Mouse (Mus musculus): Measurements from ENCODE around the gene Adamts20. TPM values are rescaled to one million over a fixed set of nuclear protein-coding genes. Genes with fewer than 3 reads are reported as not detected.
"Not testable (repeated sequence)": the region's sequence is repeated elsewhere in the genome, so short reads cannot be mapped to it uniquely, and the experiment has no call there.

Adamts20 gene
- 10 to 100 TPM; 11.1 to 14.0 TPM for total RNA-seq (2021)
- long read RNA-seq, full-length matches to known transcripts: 7 of 10 reads
- long read RNA-seq, partial matches to known transcripts: 1 of 10 reads
- long read RNA-seq, other reads (novel, unspliced or antisense): 2 of 10 reads

DNA sequence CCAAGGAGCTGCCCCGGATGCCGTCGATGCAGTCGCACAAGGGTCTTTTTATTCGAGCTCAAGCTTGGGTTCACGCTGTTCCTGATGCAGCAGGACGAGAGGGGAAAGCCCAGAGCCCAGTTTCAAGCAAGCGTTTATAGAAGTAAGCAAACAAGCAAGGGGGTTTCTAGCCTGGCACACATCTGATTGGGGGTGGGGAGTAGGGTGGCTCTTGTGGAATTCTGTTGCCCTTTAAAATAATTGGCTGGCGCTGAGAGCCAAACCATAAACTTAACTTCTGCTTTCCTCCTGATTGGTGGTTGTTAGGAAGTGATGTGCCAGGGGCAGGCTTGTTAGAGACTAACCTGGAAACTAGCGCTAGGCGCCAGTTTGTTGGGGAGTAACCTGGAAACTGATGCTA lies at the start of gene Adamts20:
Adamts20 (minus strand) TSS at position 101 of the 400 bp plus-strand sequence.
- DNase-seq (ENCODE audit: low spot score in 2 of 2): no peak

DNA sequence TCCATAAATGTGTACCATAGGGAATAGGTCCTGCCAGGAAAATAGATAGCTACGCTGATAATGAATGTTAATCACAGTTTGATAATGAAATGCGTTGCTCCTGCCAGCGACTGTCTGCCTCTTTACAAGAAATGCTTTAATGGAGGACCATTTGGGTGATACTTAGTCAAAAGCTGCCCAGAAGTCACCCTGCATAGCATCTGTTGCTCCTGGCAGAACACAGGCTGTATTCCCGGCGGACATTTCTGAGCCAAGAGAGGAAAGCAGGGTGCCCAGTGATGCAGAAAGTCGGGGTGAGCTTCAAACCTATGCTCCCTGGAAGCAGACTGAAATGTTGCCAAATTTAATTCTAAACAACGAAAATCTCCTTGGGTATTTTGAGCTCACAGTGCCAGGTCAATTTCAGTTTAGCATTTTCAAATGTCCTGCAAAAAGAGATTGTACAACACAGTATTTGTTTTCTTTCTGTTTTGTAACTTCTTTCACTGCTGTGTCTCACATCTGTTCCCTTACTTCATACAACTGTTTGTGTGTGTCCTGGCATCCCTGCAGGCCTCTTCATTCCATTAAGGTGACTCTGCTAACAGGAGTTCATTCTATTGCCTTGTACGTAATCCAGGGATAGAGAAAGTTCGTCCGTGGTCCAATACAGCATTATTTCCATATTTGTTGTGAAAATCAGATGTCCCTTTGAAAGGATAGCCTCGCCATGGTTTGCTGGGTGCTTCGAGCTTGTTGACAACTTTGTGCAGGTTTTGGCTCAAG lies 38.4 kb upstream of the Adamts20 start:
- peak in 1 of 2 experiments; percentile 8 for DNase-seq (ENCODE audit: low spot score in 2 of 2)

DNA sequence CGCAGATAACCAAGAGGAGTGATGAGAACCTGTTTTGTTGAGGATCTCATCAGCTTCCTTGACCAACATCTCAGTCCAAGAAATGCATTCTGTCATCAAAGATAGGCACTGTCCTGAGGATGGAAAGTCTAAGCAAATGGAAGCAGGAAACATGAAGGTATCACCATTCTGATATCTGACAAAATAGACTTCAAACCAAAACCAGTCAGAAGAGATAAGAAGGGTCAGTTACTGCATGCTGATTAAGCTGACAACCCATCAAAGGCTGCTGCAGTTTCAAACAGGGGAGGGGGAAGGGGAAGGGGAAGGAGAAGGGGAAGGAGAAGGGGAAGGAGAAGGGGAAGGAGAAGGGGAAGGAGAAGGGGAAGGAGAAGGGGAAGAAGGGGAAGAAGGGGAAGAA lies 34.0 kb upstream of the Adamts20 start:
- DNase-seq (ENCODE audit: low spot score in 2 of 2): no peak

DNA sequence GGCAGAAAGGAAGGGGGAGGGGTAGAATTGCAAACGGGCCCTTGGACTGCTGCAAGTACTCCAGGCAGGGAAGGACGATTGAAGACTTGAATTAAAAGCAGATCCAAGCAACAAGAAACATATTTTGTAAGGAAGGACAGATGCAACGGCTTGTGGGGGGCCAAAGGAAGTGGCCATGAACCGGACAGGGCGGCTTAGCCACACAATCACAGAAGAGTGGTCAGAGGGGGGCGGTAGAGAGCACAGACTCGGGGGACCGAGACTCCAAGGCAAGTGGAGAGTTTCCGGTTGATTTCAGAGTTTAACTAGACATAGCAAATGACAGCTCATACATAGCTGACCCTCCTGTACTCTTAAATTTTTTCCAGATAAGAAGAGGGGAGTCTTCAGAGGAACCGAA lies 30.7 kb upstream of the Adamts20 start:
- no peak for DNase-seq (ENCODE audit: low spot score in 2 of 2)

DNA sequence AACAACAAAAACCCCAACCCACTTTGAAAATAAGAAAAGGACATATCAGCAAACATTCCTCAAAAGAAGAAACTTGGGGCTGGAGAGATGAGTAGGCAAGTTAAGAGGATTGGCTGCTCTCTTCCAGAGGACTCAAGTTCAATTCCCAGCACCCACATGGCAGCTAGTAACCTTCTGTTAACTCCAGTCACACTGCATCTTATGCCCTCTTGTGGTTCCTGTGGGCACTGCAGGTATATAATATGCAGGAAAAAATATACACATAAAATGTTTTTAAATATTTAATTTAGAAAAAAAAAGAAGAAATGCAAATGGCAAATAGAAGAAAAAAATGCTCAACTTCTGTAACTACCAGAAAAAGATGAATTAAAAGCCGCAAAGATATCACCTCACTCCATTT lies 29.2 kb upstream of the Adamts20 start:
- DNase-seq (ENCODE audit: low spot score in 2 of 2): no peak

GRCm38 (mm10) chr15:94489433-94489832 lies 24.2 kb upstream of the Adamts20 start:
- no peak for DNase-seq (ENCODE audit: low spot score in 2 of 2)

DNA sequence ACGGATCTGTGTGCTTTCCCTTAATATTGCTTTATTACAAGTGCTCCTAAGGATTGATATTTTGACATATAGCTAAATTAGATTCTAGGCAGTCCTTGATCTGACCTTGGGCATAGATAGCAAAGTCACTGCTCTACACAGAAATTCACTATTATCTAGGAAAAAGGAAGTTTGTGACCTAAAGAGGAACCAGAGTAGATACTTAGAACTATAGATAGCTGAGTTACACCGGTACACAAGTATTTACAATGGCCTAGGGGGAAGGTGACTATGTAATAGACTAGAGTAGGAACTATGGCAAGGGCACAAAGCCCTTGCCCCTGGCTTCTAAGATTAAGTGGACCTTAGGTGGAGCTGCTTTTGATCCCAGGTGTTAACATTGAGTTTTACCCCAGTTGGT lies 22.8 kb upstream of the Adamts20 start:
- not testable (repeated sequence) for DNase-seq (ENCODE audit: low spot score in 2 of 2)

DNA sequence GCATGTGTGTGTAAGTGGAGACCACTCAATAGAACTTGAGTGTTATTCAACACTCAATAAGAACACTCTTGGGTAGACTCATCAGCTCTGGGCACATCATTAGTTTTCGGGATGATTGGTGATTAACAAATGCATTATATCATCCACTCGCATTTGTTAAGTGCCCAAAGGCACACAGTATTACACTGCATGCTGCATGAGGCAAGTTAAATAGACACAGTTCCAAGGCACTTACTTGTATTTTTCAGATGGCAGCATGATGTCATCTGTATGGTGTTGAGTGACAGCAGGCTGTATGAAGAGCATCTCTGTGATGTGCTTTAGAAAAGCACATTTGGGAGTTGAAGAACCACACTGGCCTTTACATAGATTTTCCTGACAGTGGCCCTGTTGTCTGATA lies 17.3 kb upstream of the Adamts20 start:
- DNase-seq (ENCODE audit: low spot score in 2 of 2): no peak

DNA sequence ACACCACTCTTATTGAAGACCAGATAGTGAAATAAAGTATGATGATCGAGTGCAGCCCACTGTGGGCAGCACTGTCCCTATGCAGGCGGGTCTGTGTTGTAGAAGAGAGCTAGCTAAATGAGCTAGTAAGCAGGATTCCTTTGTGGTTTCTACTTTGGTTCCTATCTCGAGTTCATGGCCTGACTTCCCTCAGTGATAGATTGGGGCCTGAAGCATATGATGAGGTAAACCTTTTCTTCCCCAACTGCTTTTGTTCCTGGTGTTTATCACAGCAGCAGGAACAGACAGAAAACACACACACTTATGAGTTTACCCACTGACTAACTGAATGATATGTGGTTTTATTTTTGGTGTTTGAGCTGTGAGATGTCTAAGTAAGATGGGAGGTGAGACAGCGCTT lies 15.6 kb upstream of the Adamts20 start:
- DNase-seq (ENCODE audit: low spot score in 2 of 2): no peak

GRCm38 (mm10) chr15:94480248-94480647 lies 15.0 kb upstream of the Adamts20 start:
- no peak for DNase-seq (ENCODE audit: low spot score in 2 of 2)

- no peak for DNase-seq (ENCODE audit: low spot score in 2 of 2)
Observed at GRCm38 (mm10) chr15:94479513-94480136, 14.4 kb upstream of the Adamts20 start.

DNA sequence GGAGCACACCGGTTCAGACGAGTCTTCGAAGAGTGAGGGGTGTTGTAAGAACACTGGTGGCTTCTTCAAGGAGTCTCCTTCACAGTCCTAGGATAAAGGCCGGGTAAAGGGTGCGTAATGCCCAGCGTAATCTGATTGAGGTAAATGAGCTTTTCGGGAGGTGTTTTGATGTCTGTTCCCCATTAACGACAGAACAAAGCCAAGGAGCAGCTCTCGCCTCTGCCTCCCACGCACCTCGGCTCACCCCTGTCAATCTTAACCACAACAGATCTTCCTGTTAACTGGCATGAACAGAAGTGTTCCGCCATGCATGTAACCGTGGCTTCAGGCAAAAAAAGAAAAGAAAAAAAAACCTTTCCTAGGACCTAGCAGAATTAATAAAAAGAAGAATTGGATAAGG lies 13.5 kb upstream of the Adamts20 start:
- no peak for DNase-seq (ENCODE audit: low spot score in 2 of 2)

DNA sequence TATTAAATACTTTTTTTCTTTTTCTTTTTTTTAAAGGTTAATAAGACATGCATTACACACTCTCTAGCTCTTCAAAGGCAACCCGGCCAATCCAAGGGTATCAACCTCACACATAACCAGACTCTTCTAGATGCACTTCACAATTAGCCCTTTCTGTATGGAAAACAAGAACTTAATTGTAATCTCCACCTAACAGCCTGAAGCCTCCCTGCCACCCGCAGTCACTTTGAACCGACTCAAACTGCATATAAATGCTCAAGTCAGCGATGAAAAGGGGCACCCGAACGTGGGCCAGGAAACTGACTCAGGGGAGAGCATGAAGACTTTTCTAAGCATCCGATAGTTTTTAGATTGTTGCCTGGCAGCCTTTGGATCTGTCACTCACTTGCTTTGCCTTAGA lies 12.1 kb upstream of the Adamts20 start:
- no peak for DNase-seq (ENCODE audit: low spot score in 2 of 2)

DNA sequence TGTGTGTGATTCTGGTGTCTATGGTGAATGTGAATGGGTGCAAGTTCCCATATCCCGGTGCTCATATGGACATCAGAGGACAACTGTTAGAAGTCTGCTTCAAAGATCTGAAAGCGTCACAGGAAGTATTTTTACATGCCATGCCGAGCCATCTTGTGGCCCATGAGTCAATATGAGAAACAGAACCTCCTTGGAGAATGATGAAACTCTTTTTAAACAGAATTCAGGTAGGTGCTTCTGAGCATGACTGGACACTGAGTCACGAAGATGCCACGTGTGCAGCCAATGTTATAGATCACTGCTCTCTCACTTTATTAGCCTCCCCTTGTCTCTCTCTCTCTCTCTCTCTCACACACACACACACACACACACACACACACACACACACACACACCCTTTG lies 10.8 kb upstream of the Adamts20 start:
- no peak for DNase-seq (ENCODE audit: low spot score in 2 of 2)

DNA sequence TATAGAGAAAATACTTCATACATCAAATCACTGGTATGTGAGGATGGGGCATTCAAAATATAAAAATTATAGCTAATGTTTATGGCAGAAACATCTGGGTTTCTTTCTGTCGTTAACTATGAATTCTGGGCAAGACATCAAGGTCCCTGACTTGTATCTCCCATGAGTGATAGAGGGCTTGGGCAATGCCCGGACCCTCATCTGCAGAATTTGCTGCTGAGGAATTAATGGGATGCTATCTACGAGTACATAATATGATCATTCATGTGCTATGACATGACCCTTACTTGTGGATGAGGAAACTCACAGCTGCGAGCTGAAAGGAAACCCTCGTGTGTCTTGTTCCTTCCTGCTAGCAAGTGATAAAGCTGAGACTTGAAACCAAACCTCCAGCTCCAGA lies 5.1 kb upstream of the Adamts20 start:
- no peak for DNase-seq (ENCODE audit: low spot score in 2 of 2)

GRCm38 (mm10) chr15:94464881-94465280 lies 337 bp downstream of the Adamts20 start:
- no peak for DNase-seq (ENCODE audit: low spot score in 2 of 2)

- no peak for DNase-seq (ENCODE audit: low spot score in 2 of 2)
Observed at GRCm38 (mm10) chr15:94463251-94463650, 2.0 kb downstream of the Adamts20 start.

GRCm38 (mm10) chr15:94462206-94462605 lies 3.0 kb downstream of the Adamts20 start:
- DNase-seq (ENCODE audit: low spot score in 2 of 2): no peak

GRCm38 (mm10) chr15:94461166-94461565 lies 4.1 kb downstream of the Adamts20 start:
- DNase-seq (ENCODE audit: low spot score in 2 of 2): no peak

- DNase-seq (ENCODE audit: low spot score in 2 of 2): no peak
Observed at GRCm38 (mm10) chr15:94457636-94458390, 7.4 kb downstream of the Adamts20 start.

DNA sequence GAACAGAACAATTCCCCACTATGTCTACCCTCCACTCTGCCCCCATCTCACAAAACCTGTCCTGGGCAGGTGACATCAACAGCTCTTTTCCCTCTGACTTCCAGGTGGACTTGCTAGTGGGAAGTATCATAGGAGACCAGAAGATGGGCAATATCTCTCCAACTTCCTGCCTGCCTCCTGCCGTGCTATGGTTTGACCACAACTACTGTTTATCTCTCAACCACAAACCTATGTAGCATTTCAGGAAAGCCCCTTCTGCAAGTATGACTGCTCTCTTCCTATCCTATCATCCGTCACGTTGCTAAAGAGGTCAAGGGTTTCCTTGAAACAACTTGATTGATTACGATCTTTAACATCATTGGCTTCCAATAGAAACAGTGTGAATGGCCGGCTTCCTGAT lies 12.4 kb downstream of the Adamts20 start:
- DNase-seq (ENCODE audit: low spot score in 2 of 2): no peak

GRCm38 (mm10) chr15:94451600-94451999 lies 13.6 kb downstream of the Adamts20 start:
- no peak for DNase-seq (ENCODE audit: low spot score in 2 of 2)

Measured in layer of hippocampus, adult 18-20 months (tissue).